Mouse (Mus musculus): ENCODE data around the gene Myo18a.

- TF ChIP-seq CTCF (IDR thresholded peaks at IDR 0.05; ENCODE audit: low read depth): no peak
- TF ChIP-seq EP300 (IDR thresholded peaks at IDR 0.05; ENCODE audit: low read depth): no peak
Measured at GRCm38 (mm10) chr11:77843906-77844200, 80.8 kb downstream of the Myo18a start.

Data from heart, postnatal 0 days (tissue).